In genomic region chr6:84584783-84585685, GRCm38 (mm10) we compare ENCODE assay signal across 8 mouse cellular contexts. TPM values are rescaled to one million over a fixed set of nuclear protein-coding genes. Genes with fewer than 3 reads are reported as not detected.
DNase-seq lines count a peak whose midpoint lies in the region; ATAC-seq and TF ChIP-seq lines count a peak whose summit lies in the region.

No protein-coding gene starts in this region.

- TF ChIP-seq CTCF in gastrocnemius, adult 2 months (IDR thresholded peaks at IDR 0.05) = no peak
- TF ChIP-seq CTCF in liver, adult 2 months (IDR thresholded peaks at IDR 0.05; ENCODE audit: low read depth, low read length) = no peak
- no peak for TF ChIP-seq CTCF in olfactory bulb, adult 2 months (IDR thresholded peaks at IDR 0.05; ENCODE audit: insufficient read depth, low read depth, low read length)

- TF ChIP-seq POLR2A in liver, adult 2 months (IDR thresholded peaks at IDR 0.05; ENCODE audit: extremely low read depth, insufficient read depth, low read length) = no peak
- TF ChIP-seq POLR2A in olfactory bulb, adult 2 months (IDR thresholded peaks at IDR 0.05; ENCODE audit: insufficient read depth, low read depth, low read length) = no peak

- WGBS in hindbrain, embryonic 12.5 days = under 1% methylated on average over 66 of the region's 66 CpGs
- 2% methylated on average over 66 of the region's 66 CpGs for WGBS in liver, adult 2 months
- WGBS in olfactory bulb, adult 2 months = 2% methylated on average over 66 of the region's 66 CpGs

- peak overlapping the region; percentile 85 for H3K4me2 ChIP-seq in hindbrain, embryonic 12.5 days (replicated peaks)

- ATAC-seq in hindbrain, embryonic 12.5 days (ENCODE audit: low FRiP score) = no peak

- H3K4me3 ChIP-seq in gastrocnemius, adult 2 months = peak overlapping the region; percentile 78
- H3K4me3 ChIP-seq in hindbrain, embryonic 12.5 days = peak overlapping the region; percentile 53
- peak overlapping the region; percentile 60 for H3K4me3 ChIP-seq in liver, adult 2 months (ENCODE audit: insufficient read depth, low read depth, low read length)
- H3K4me3 ChIP-seq in olfactory bulb, adult 2 months (ENCODE audit: insufficient read depth, low read depth, low read length) = peak overlapping the region; percentile 23

- H3K4me1 ChIP-seq in hindbrain, embryonic 12.5 days = peaks cover 90% of the 10 kb centered on the region
- 0 out of 2 replicates have a peak, but pooled peaks cover 2% of the 10 kb centered on the region for H3K4me1 ChIP-seq in liver, adult 2 months (ENCODE audit: control insufficient read depth, insufficient read depth, low read length)
- peaks cover 57% of the 10 kb centered on the region for H3K4me1 ChIP-seq in olfactory bulb, adult 2 months (ENCODE audit: control insufficient read depth, insufficient read depth, low read length)

- no peaks in the 10 kb centered on the region for H3K9me3 ChIP-seq in hindbrain, embryonic 12.5 days (replicated peaks)

- DNase-seq in thymus, postnatal 14 days = peak; percentile 33
- DNase-seq in thymus, postnatal 10 days (ENCODE audit: low spot score in 2 of 2) = no peak
- peak; percentile 88 for DNase-seq in gastrocnemius, adult 2 months
- no peak for DNase-seq in liver, adult 2 months (ENCODE audit: extremely low read depth, low read depth, low spot score)
- no peak for DNase-seq in adipocyte (ENCODE audit: low spot score)
- DNase-seq in cerebellum, adult 11 months = no peak

- H3K79me2 ChIP-seq in liver, adult 2 months (ENCODE audit: control insufficient read depth, insufficient read depth, low read length) = no peaks in the 10 kb centered on the region

- intact Hi-C loops in gastrocnemius, adult 2 months (cut with DNase I) = loop anchor here (5.0 kb wide), 1 partner anchor 323 kb away; no protein-coding TSS in a partner anchor

- peaks cover 95% of the 10 kb centered on the region for H3K27me3 ChIP-seq in hindbrain, embryonic 12.5 days
- H3K27me3 ChIP-seq in liver, adult 2 months (ENCODE audit: control insufficient read depth, insufficient read depth, low read length) = peaks cover 17% of the 10 kb centered on the region

- H3K36me3 ChIP-seq in hindbrain, embryonic 12.5 days = no peaks in the 10 kb centered on the region
- no peaks in the 10 kb centered on the region for H3K36me3 ChIP-seq in liver, adult 2 months (ENCODE audit: control insufficient read depth, insufficient read depth, low read length)

- H3K27ac ChIP-seq in gastrocnemius, adult 2 months = peak overlapping the region; percentile 68
- peak overlapping the region; percentile 75 for H3K27ac ChIP-seq in hindbrain, embryonic 12.5 days
- no peak overlapping the region for H3K27ac ChIP-seq in liver, adult 2 months (replicated peaks; ENCODE audit: insufficient read depth, low read depth, low read length)
- H3K27ac ChIP-seq in olfactory bulb, adult 2 months (ENCODE audit: insufficient read depth, low read depth, low read length) = no peak overlapping the region

- H3K9ac ChIP-seq in hindbrain, embryonic 12.5 days = peak overlapping the region; percentile 79
- H3K9ac ChIP-seq in liver, adult 2 months (ENCODE audit: low read depth, low read length) = peak overlapping the region; percentile 8; the same call in 1 of the 2 replicates

RNA-seq across cellular contexts. Expression of gene Cyp26b1, which starts 8.7 kb away (rescaled TPM):
- 10 to 100 TPM in 1 of 2 experiments, 1 to 10 TPM in 1; 7.1 to 18.9 TPM for total RNA-seq in gastrocnemius, adult 2 months (2021)
- polyA plus RNA-seq in hindbrain, embryonic 12.5 days (2016; fragmentation: Nextera tagmentation; extraction: Ambion mirVana) = 55.3 and 60.5 TPM in 2 replicates
- total RNA-seq in liver, adult 2 months (2014; rRNA removed) = 0.18 and 1.0 TPM in 2 replicates
- polyA plus RNA-seq in liver, adult 2 months (2012; rRNA removed) = 0.22 and 7.5 TPM in 2 replicates
- polyA plus RNA-seq in olfactory bulb, adult 2 months (2012; ENCODE audit: insufficient read depth, insufficient read length, low replicate concordance, missing spikeins) = not detected in 2 replicates

Comparison
In these comparisons a context has a peak if more than half of its experiments do, and no peak if none do; other contexts are left out.
1. DNase-seq: peak in thymus, postnatal 14 days (single experiment) and gastrocnemius, adult 2 months (single experiment); none in thymus, postnatal 10 days (0 of 2), liver, adult 2 months (single experiment), adipocyte (single experiment) and cerebellum, adult 11 months (single experiment).
2. H3K27ac ChIP-seq: peak in gastrocnemius, adult 2 months (single experiment) and hindbrain, embryonic 12.5 days (single experiment); none in liver, adult 2 months (single experiment) and olfactory bulb, adult 2 months (single experiment).
3. H3K4me3 ChIP-seq: peak in every context shown above with its lines; median percentile 78 in gastrocnemius, adult 2 months; 60 in liver, adult 2 months; 53 in hindbrain, embryonic 12.5 days; 23 in olfactory bulb, adult 2 months.